Mouse (Mus musculus) stomach, embryonic 14.5 days (tissue): ENCODE results near the gene Tmed2. TPM values are rescaled to one million over a fixed set of nuclear protein-coding genes. Genes with fewer than 3 reads are reported as not detected.
"Not testable (repeated sequence)": the region's sequence is repeated elsewhere in the genome, so short reads cannot be mapped to it uniquely, and the experiment has no call there.

Experiments
- ATAC-seq: fragments of 200-750 bp; cut with Nextera tagmentation; 2 replicates; pipeline ENCODE4 v1.8.0; 2017; ENCODE audit warnings: low read depth, moderate TSS enrichment; ENCODE audit not compliant: insufficient number of reproducible peaks, insufficient read depth, low FRiP score
- H3K27ac ChIP-seq: fragments of 300-500 bp; sonication (generic); 2 replicates; pipeline ENCODE4 v1.5.1; 2014; ENCODE audit warnings: mild to moderate bottlenecking, low read length, moderate library complexity, mixed read lengths
- H3K27me3 ChIP-seq: fragments of 300-500 bp; sonication (generic); 2 replicates; pipeline ENCODE4 v1.6.1; 2014; ENCODE audit warnings: low read length, control low read depth, mixed read lengths; ENCODE audit not compliant: control insufficient read depth, insufficient read depth
- H3K36me3 ChIP-seq: fragments of 300-500 bp; sonication (generic); 2 replicates; pipeline ENCODE4 v1.6.1; 2014; ENCODE audit warnings: mild to moderate bottlenecking, control low read depth, low read length, moderate library complexity, mixed read lengths; ENCODE audit not compliant: control insufficient read depth, insufficient read depth
- H3K4me1 ChIP-seq: fragments of 300-500 bp; sonication (generic); 2 replicates; pipeline ENCODE4 v1.6.1; 2014; ENCODE audit warnings: low read length, control low read depth, mixed read lengths; ENCODE audit not compliant: control insufficient read depth, insufficient read depth
- H3K4me2 ChIP-seq: fragments of 300-500 bp; sonication (generic); replicated peaks from 2 replicates; pipeline ENCODE4 v1.6.1; 2014; ENCODE audit warnings: low read depth, low read length, control low read depth
- H3K4me3 ChIP-seq: fragments of 300-500 bp; sonication (generic); 2 replicates; pipeline ENCODE4 v1.5.1; 2014; ENCODE audit warnings: low read depth, low read length, control low read depth
- H3K9ac ChIP-seq: fragments of 300-500 bp; sonication (generic); replicated peaks from 2 replicates; pipeline ENCODE4 v1.6.1; 2014; ENCODE audit warnings: low read depth, mild to moderate bottlenecking, control low read depth, low read length, moderate library complexity, mixed read lengths
- H3K9me3 ChIP-seq: fragments of 300-500 bp; sonication (generic); 2 replicates; pipeline ENCODE4 v1.6.1; 2016; ENCODE audit warnings: low read depth, low read length, control low read depth; ENCODE audit not compliant: control insufficient read depth
- WGBS: fragments of 180-500 bp; shearing (Covaris S2); extraction: QIAGEN DNeasy Blood & Tissue Kit; methylation state at CpG from one replicate; pipeline ENCODE4 v1.1.7; 2014; 5-methylcytosine and 5-hydroxymethylcytosine counted together
- polyA plus RNA-seq: library from polyadenylated mRNA; unstranded; fragments of >200 nt; fragmentation: Nextera tagmentation; extraction: Ambion mirVana; gene quantifications from 2 replicates; pipeline ENCODE4 v1.2.1, GENCODE M21; 2014

Tmed2 gene
- polyA plus RNA-seq, 1 experiment from 2014 or later, result 519 TPM

GRCm38 (mm10) chr5:124571068-124571467 lies 30.6 kb downstream of the Tmed2 start:
- Histone ChIP-seq H3K4me2 (no peak overlapping the region), H3K27ac (no peak overlapping the region), H3K36me3 (peaks cover 70% of the 10 kb centered on the region), H3K27me3 (no peaks in the 10 kb centered on the region), H3K9ac (no peak overlapping the region), H3K9me3 (no peaks in the 10 kb centered on the region), H3K4me3 (no peak overlapping the region), H3K4me1 (no peaks in the 10 kb centered on the region)
- WGBS, result 86% methylated on average over 12 of the region's 12 CpGs
- ATAC-seq, result no peak

GRCm38 (mm10) chr5:124575467-124575866 lies 35.0 kb downstream of the Tmed2 start:
- ATAC-seq, result no peak
- Histone ChIP-seq H3K27me3 (no peaks in the 10 kb centered on the region), H3K27ac (no peak overlapping the region), H3K9me3 (no peaks in the 10 kb centered on the region), H3K4me1 (peaks cover 14% of the 10 kb centered on the region; the same call in 1 of the 2 replicates), H3K4me3 (no peak overlapping the region), H3K4me2 (no peak overlapping the region), H3K9ac (no peak overlapping the region), H3K36me3 (peaks cover 51% of the 10 kb centered on the region)
- WGBS, result 83% methylated on average over 7 of the region's 7 CpGs

- H3K4me2 ChIP-seq, result peak within 1 kb of the TSS; percentile 74
- WGBS, result 1% methylated on average over 51 of the region's 51 CpGs
- peak within 1 kb of the TSS; percentile 66 for H3K9ac ChIP-seq
- H3K27me3 ChIP-seq, result no peaks in the 10 kb centered on the region
- H3K27ac ChIP-seq, result no peak within 1 kb of the TSS
- no peaks in the 10 kb centered on the region for H3K9me3 ChIP-seq
- H3K36me3 ChIP-seq, result peaks cover 25% of the 10 kb centered on the region
- ATAC-seq, result peak; percentile 93
- peak within 1 kb of the TSS; percentile 77 for H3K4me3 ChIP-seq
- peaks cover 14% of the 10 kb centered on the region; the same call in 1 of the 2 replicates for H3K4me1 ChIP-seq
Observed at GRCm38 (mm10) chr5:124578633-124579317, 38.3 kb downstream of the Tmed2 start, which contains the start of the genes Eif2b1 and Gtf2h3. Gene Eif2b1, minus strand, starts transcription at chr5:124579131. Gene Gtf2h3, plus strand, starts transcription at chr5:124579140.

GRCm38 (mm10) chr5:124582515-124582914 lies 42.0 kb downstream of the Tmed2 start:
- no peak for ATAC-seq
- Histone ChIP-seq H3K36me3 (peaks cover 24% of the 10 kb centered on the region), H3K9me3 (no peaks in the 10 kb centered on the region), H3K4me1 (peaks cover 14% of the 10 kb centered on the region; the same call in 1 of the 2 replicates), H3K4me3 (no peak overlapping the region), H3K27ac (no peak overlapping the region), H3K27me3 (no peaks in the 10 kb centered on the region), H3K4me2 (no peak overlapping the region), H3K9ac (no peak overlapping the region)
- WGBS, result 87% methylated on average over 5 of the region's 5 CpGs

- no peak for ATAC-seq
- peaks cover 59% of the 10 kb centered on the region for H3K36me3 ChIP-seq
- no peak overlapping the region for H3K27ac ChIP-seq
- no peak overlapping the region for H3K9ac ChIP-seq
- no peak overlapping the region for H3K4me3 ChIP-seq
- no peak overlapping the region for H3K4me2 ChIP-seq
- H3K27me3 ChIP-seq, result no peaks in the 10 kb centered on the region
- WGBS, result 91% methylated on average over 3 of the region's 3 CpGs
- H3K9me3 ChIP-seq, result no peaks in the 10 kb centered on the region
- H3K4me1 ChIP-seq, result no peaks in the 10 kb centered on the region
Observed at GRCm38 (mm10) chr5:124592768-124593167, 52.3 kb downstream of the Tmed2 start.

GRCm38 (mm10) chr5:124598224-124599174 lies 58.0 kb downstream of the Tmed2 start:
- Histone ChIP-seq H3K9me3 (no peaks in the 10 kb centered on the region), H3K36me3 (peaks cover 34% of the 10 kb centered on the region)

GRCm38 (mm10) chr5:124599726-124600125 lies 59.2 kb downstream of the Tmed2 start:
- H3K4me3 ChIP-seq, H3K27me3 ChIP-seq, H3K4me2 ChIP-seq, H3K9me3 ChIP-seq, H3K9ac ChIP-seq, H3K27ac ChIP-seq, ATAC-seq, H3K4me1 ChIP-seq: not testable (repeated sequence)
- WGBS, result 50% methylated on average over 8 of the region's 8 CpGs
- peaks cover 24% of the 10 kb centered on the region for H3K36me3 ChIP-seq

More at GRCm38 (mm10) chr5:124598224-124599174, 58.0 kb downstream of the Tmed2 start:
- Histone ChIP-seq H3K27me3 (no peaks in the 10 kb centered on the region), H3K4me3 (peak overlapping the region; percentile 89), H3K9ac (peak overlapping the region; percentile 50), H3K27ac (no peak overlapping the region), H3K4me2 (peak overlapping the region; percentile 94), H3K4me1 (peaks cover 6% of the 10 kb centered on the region; the same call in 1 of the 2 replicates)
- WGBS, result 6% methylated on average over 30 of the region's 30 CpGs
- peak; percentile 100 for ATAC-seq
